Mouse (Mus musculus) liver, postnatal 0 days (tissue): ENCODE data around the gene Trim3.

ENCODE experiments used
- CTCF ChIP-seq: sonication (generic); IDR thresholded peaks from 2 replicates; pipeline ENCODE4 v1.5.1; 2016; ENCODE audit warnings: antibody characterized with exemption, low read depth
- EP300 ChIP-seq: IDR thresholded peaks from 2 replicates; pipeline ENCODE4 v1.6.1; 2016; ENCODE audit warnings: antibody characterized with exemption, low read depth, mild to moderate bottlenecking

DNA sequence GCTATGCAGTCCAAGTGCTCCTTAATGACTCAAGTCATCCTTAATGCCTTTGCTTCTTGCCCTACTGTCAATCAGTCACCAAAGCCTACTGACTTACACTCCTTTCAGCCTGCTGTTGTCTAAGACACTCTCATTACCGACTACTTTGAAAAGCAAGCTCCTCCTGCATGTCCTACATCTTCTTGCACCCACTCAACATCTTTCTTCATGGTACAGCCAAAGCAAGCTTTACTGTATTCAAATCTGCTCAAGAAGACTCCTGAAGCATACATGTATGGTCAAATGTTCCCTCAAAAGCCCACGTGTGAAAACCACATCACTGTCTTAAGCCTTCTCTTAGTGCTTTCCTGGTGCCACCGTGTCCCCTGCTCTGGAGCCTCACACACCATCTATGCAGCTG, 70.0 kb downstream of the Trim3 start:
- TF ChIP-seq CTCF = no peak
- no peak for TF ChIP-seq EP300
